Mouse (Mus musculus) midbrain, postnatal 0 days (tissue): ENCODE measurements at regions not wholly inside any gene's neighbourhood (a gene's known extent, or its start where the extent isn't known, plus 50 kb on each side); places are given as distances from the start of the nearest gene placed in this dataset.
"Not testable (repeated sequence)": the region's sequence is repeated elsewhere in the genome, so short reads cannot be mapped to it uniquely, and the experiment has no call there.

Experiments
- ATAC-seq: fragments of 200-750 bp; cut with Nextera tagmentation; 2 replicates; pipeline ENCODE4 v1.8.0; 2017; ENCODE audit warnings: moderate number of reproducible peaks, mild to moderate bottlenecking, moderate TSS enrichment, moderate library complexity; ENCODE audit not compliant: low FRiP score
- DNase-seq: peaks from one replicate; pipeline ENCODE4 v3.0.0-alpha.2; 2015; ENCODE audit warnings: low spot score
- H3K27ac ChIP-seq: fragments of 300-500 bp; sonication (generic); 2 replicates; pipeline ENCODE4 v1.5.1; 2014; ENCODE audit warnings: low read depth, mild to moderate bottlenecking, low read length, mixed read lengths
- H3K27me3 ChIP-seq: fragments of 300-500 bp; sonication (generic); 2 replicates; pipeline ENCODE4 v1.6.1; 2014; ENCODE audit warnings: low read length, control low read depth, mixed read lengths; ENCODE audit not compliant: insufficient read depth
- H3K36me3 ChIP-seq: fragments of 300-500 bp; sonication (generic); 2 replicates; pipeline ENCODE4 v1.6.1; 2014; ENCODE audit warnings: low read length, control low read depth, mixed read lengths; ENCODE audit not compliant: insufficient read depth
- H3K4me1 ChIP-seq: fragments of 300-500 bp; sonication (generic); 2 replicates; pipeline ENCODE4 v1.6.1; 2014; ENCODE audit warnings: mild to moderate bottlenecking, control low read depth, antibody characterized with exemption, low read length, mixed read lengths; ENCODE audit not compliant: insufficient read depth
- H3K4me2 ChIP-seq: fragments of 300-500 bp; sonication (generic); 2 replicates; pipeline ENCODE4 v1.6.1; 2014; ENCODE audit warnings: low read depth, mild to moderate bottlenecking, low read length, mixed read lengths; ENCODE audit not compliant: poor library complexity, severe bottlenecking
- H3K4me3 ChIP-seq: fragments of 300-500 bp; sonication (generic); 2 replicates; pipeline ENCODE4 v1.5.1; 2014; ENCODE audit warnings: low read depth, mild to moderate bottlenecking, low read length, moderate library complexity
- H3K9ac ChIP-seq: fragments of 300-500 bp; sonication (generic); replicated peaks from 2 replicates; pipeline ENCODE4 v1.6.1; 2014; ENCODE audit warnings: mild to moderate bottlenecking, low read length, moderate library complexity, mixed read lengths; ENCODE audit not compliant: poor library complexity, severe bottlenecking
- H3K9me3 ChIP-seq: fragments of 300-500 bp; sonication (generic); 2 replicates; pipeline ENCODE4 v1.6.1; 2016; ENCODE audit warnings: low read length, control low read depth
- CTCF ChIP-seq: IDR thresholded peaks from 2 replicates; pipeline ENCODE4 v1.5.1; 2016; ENCODE audit warnings: antibody characterized with exemption, mild to moderate bottlenecking
- whole genome bisulfite sequencing: fragments of 180-500 bp; shearing (Covaris S2); extraction: QIAGEN DNeasy Blood & Tissue Kit; methylation state at CpG from one replicate; pipeline ENCODE4 v1.1.7; 2014; 5-methylcytosine and 5-hydroxymethylcytosine counted together

DNA sequence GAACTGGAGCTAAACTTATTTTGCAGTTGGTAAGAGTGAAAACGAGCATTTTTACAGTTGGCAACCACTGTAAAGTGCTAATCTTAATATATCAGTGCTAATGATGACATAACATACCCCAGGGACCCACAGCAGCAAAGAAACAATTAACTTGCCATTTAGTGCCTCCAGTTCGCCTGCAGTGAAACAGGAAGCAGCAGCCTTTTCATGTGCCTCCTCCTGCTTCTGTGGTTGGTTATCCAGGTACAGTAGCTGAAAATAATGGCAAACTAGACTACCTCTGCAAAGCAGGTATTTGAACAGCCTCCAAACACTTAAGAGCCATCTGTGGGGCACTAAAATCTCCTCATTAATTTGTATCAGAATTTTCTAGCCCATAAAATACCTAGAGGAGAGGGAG lies 584.8 kb upstream of the Pfkp start:
- ATAC-seq = no peak

DNA sequence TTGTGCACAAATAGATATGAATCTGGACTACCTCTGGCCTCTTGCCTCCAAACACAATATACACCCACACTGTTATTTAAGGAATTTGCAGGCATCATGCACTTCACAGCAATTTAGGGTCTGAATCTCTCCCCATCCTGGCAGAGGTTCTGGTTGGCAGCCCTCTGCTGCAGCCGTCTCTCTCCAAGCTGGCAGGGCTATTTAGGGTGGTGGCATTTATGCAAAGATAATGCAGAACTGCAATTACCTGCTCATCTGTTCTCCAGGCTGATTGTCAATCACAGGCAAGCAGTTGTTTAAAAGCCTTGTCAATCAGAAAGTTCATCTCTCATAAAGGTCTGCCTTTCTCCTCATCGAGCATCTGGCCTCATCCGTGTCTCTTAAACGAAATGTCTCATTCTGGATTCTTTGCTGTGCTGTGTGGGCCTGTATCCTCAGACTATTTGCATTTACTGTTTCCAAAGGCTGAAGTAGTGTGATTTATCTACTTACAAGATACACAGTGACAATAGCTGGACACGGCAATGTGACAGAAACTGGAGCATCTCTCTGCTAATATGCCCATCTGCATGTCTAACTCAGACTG lies 558.1 kb upstream of the Pfkp start:
- Histone ChIP-seq H3K9ac (no peak overlapping the region), H3K27me3 (no peaks in the 10 kb centered on the region), H3K4me1 (no peaks in the 10 kb centered on the region), H3K4me3 (no peak overlapping the region), H3K4me2 (no peak overlapping the region), H3K27ac (no peak overlapping the region), H3K9me3 (no peaks in the 10 kb centered on the region), H3K36me3 (no peaks in the 10 kb centered on the region)
- 73% methylated on average over 5 of the region's 5 CpGs for WGBS
- DNase-seq (no peak), ATAC-seq (no peak)
- TF ChIP-seq CTCF = no peak

More for the DNA sequence above, 584.8 kb upstream of the Pfkp start:
- H3K4me2 ChIP-seq = no peak overlapping the region
- WGBS = 53% methylated on average over 2 of the region's 2 CpGs
- H3K27ac ChIP-seq = no peak overlapping the region
- no peaks in the 10 kb centered on the region for H3K27me3 ChIP-seq
- H3K4me1 ChIP-seq = no peaks in the 10 kb centered on the region
- TF ChIP-seq CTCF = no peak
- no peaks in the 10 kb centered on the region for H3K9me3 ChIP-seq
- no peak overlapping the region for H3K4me3 ChIP-seq
- H3K36me3 ChIP-seq = no peaks in the 10 kb centered on the region
- DNase-seq = peak; percentile 0
- no peak overlapping the region for H3K9ac ChIP-seq

DNA sequence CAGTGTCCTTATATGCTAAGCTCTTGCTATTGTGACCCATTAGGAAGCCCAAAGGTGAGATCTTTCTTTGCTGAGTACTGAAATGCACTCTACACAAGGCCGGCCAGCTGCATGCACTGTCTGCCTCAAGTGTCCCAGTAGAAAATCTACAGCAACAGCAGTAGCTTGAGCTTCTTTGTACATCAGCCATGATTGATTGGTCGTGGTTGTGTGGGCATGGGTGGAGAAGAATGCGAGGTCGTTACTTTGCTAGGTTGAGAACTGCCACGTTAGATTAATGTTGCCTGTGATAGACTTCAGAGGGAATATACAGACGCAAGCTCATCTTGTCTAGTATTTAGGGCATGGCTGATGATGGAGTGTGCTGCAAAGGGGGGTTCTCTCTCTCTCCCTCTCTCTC lies 547.4 kb upstream of the Pfkp start:
- no peaks in the 10 kb centered on the region for H3K36me3 ChIP-seq
- H3K9me3 ChIP-seq = no peaks in the 10 kb centered on the region
- WGBS = 62% methylated on average over 6 of the region's 6 CpGs
- no peak overlapping the region for H3K4me3 ChIP-seq
- no peak overlapping the region for H3K27ac ChIP-seq
- H3K27me3 ChIP-seq = no peaks in the 10 kb centered on the region
- TF ChIP-seq CTCF = no peak
- ATAC-seq = no peak
- H3K9ac ChIP-seq = no peak overlapping the region
- no peak overlapping the region for H3K4me2 ChIP-seq
- DNase-seq = no peak
- H3K4me1 ChIP-seq = no peaks in the 10 kb centered on the region

DNA sequence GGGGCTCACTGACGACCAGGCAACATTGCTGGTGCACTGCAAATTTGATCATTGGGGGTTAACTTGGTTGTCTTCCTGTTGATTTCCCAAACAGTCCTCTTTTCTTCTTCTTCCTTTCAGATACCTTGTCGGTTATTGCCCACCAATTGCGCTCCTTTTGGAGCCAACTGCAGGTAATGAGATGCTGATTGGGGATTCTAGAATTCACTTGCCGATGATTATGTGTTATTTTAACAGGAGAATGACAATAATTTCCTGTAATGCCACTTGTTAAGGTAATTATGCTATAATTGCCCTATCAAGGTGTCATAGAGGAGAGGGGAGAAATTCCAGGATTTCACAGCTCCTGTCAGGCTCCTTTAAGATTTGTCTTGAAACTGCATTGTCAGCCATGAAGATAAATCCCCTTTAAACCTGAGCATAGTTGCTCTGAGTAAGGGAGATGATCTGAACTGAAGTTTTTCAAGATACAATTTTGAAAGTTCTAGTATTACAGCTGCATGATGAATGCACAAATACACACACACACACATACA lies 533.7 kb upstream of the Pfkp start:
- H3K9ac ChIP-seq = no peak overlapping the region
- no peaks in the 10 kb centered on the region for H3K9me3 ChIP-seq
- TF ChIP-seq CTCF = no peak
- no peak overlapping the region for H3K4me2 ChIP-seq
- WGBS = 71% methylated on average over 4 of the region's 4 CpGs
- H3K4me1 ChIP-seq = no peaks in the 10 kb centered on the region
- ATAC-seq (no peak), DNase-seq (no peak)
- no peaks in the 10 kb centered on the region for H3K36me3 ChIP-seq
- no peaks in the 10 kb centered on the region for H3K27me3 ChIP-seq
- no peak overlapping the region for H3K27ac ChIP-seq
- no peak overlapping the region for H3K4me3 ChIP-seq

DNA sequence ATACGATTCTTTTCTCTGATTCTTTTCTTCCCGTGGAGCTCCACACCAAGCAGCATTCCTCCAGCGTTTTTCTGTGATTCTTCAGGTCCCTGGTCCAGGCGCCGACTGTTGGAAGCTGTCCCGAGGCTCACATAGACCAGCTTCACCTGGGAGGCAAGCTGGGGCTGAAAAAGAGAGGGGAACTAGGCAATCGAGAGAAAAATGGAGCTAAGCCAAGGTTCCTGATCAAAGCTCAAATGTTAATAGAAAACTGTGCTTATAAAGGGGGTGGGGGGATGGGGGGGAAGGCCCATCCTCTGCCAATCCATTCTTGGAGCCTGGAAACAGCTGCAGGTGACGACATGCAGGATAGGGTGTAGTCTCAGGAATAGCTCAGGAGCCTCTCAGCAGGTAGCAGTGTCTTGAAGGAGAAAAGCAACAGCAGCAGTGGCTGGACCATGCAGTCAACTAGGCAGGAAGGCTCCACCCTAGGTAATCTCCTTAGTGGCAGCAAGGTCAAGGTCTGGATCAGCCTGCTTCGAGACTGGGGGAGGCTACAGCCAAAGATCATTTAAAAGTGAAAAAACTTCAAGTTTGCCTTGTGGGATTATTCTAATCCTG lies 527.1 kb upstream of the Pfkp start:
- Histone ChIP-seq H3K4me1 (no peaks in the 10 kb centered on the region), H3K27me3 (no peaks in the 10 kb centered on the region), H3K27ac (no peak overlapping the region), H3K4me3 (no peak overlapping the region), H3K4me2 (no peak overlapping the region), H3K9me3 (peaks cover 7% of the 10 kb centered on the region; the same call in 1 of the 2 replicates), H3K36me3 (no peaks in the 10 kb centered on the region), H3K9ac (no peak overlapping the region)
- no peak for TF ChIP-seq CTCF
- no peak for DNase-seq
- 68% methylated on average over 9 of the region's 9 CpGs for WGBS
- ATAC-seq = no peak

DNA sequence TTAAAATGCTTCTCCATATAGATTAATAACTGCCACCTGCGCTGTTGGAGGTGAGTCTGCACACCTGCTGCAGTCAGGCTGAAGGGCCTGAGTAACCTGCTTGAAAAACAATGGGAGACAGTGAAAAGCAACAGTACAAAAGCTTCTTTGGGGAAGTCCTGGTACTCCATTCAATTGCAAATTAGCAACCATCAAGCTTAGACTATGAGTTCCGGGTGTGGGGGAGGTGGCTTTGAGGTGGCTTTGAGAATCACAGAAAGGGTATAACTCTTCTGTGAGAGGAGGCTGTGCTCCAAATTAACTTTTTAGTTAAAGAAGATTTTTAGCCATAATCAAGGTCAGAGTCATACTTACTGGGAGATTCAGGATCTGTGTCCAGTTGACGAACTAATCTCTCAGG lies 521.5 kb upstream of the Pfkp start:
- not testable (repeated sequence) for DNase-seq, H3K4me2 ChIP-seq, H3K27ac ChIP-seq, H3K36me3 ChIP-seq, H3K27me3 ChIP-seq, ATAC-seq, H3K9me3 ChIP-seq, H3K9ac ChIP-seq, H3K4me3 ChIP-seq, H3K4me1 ChIP-seq
- 61% methylated on average over 3 of the region's 3 CpGs for WGBS
